Mouse (Mus musculus) cerebellum, adult 9-11 months (tissue): ENCODE measurements around the gene Tmem151b.

ENCODE experiments used
- DNase-seq: peaks from one replicate; pipeline ENCODE4 v3.0.0; 2022

Gene Tmem151b

GRCm38 (mm10) chr17:45582715-45583355 is 33.4 kb upstream of the Tmem151b start:
- DNase-seq, result no peak

GRCm38 (mm10) chr17:45582188-45582587 is 32.7 kb upstream of the Tmem151b start:
- DNase-seq, result no peak

- peak; percentile 78 for DNase-seq
Observed at GRCm38 (mm10) chr17:45581567-45581983, 32.1 kb upstream of the Tmem151b start.

- no peak for DNase-seq
Observed at GRCm38 (mm10) chr17:45580958-45581477, 31.5 kb upstream of the Tmem151b start.

DNA sequence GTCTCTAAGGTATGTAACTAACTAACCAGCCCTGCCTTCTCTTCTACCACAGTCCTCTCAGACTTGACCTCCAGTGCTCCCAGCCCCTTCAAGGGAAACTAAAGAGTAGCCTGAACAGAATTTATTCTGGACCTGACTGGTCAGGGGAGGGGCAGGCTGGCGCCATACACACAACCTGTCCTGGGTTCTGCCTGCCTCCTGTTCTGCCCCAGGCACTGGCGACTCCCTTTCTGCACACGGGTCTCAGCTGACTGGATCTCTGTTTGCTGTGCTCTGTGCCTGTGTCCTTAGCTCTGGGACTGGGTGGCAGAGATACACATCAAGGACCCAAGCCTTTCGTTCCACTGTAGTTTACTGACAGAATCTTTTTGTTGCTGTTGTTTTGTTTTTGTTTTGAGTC is 30.1 kb upstream of the Tmem151b start:
- no peak for DNase-seq

DNA sequence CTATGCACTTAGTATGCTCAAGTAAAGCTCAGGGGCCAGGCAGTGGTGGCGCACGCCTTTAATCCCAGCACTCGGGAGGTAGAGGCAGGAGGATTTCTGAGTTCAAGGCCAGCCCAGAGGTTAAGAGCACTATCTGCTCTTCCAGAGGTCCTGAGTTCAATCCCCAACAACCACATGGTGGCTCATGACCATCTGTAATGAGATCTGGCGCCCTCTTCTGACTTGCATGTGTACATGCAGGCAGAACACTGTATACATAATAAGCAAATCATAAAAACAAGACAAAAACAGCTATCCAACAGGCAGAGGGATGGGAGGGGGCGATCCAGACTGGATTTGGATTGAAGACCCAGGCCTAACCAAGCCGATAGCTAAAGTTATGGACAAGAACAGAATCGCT is 29.4 kb upstream of the Tmem151b start:
- no peak for DNase-seq

DNA sequence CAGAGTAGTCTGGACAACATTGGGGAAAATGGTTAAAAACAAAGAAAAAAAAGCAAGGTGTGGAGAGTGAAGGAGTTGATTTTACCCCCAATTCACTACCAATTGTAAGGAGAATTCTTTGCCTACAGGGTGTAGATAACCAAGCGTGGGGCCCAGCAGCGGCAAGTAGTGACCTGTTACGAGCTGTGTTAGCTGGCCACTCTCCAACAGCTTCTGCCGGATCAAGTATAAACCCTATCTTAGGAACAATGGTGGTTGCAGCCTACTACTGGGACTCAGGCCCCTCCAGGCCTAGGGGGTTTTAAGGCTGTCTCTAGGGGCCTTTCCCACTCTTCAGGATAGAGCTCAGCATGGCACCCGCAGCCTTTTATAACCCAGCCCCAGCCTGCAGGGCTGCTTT is 28.8 kb upstream of the Tmem151b start:
- DNase-seq, result no peak

GRCm38 (mm10) chr17:45575123-45575897 is 25.8 kb upstream of the Tmem151b start:
- peak; percentile 63 for DNase-seq

DNA sequence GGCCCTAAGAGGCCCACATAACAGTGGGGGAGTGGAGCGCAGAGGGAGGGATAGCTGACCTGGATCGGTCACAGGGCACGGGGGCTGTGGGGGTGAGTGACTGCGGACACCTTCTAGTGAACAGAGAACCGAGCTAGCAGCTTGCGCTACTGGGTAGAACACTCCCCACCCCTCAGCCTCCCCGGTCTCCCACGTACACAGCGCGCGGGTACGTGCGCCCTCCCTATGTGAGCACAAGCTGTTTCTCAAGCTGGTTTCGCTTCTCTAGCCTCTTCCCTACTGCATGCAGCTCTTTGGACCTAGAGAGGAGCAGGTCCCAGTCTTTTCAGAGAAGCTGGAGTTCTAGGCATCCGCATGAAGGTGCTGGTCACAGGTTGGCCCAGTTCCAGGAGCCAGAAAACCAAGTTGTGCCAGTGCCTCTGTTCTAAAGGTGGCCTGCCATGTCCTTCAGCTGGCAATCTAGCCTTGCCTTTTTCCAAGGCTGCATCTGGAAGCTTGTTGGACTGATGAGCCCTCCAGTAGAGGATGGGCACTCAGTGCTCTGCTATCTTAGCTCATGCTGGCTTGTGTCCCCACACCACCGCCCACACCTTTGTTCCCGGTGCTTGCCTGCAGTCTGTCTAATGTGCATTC is 24.8 kb upstream of the Tmem151b start:
- peak; percentile 93 for DNase-seq

- DNase-seq, result peak; percentile 95
Observed at GRCm38 (mm10) chr17:45573780-45574123, 24.3 kb upstream of the Tmem151b start.

DNA sequence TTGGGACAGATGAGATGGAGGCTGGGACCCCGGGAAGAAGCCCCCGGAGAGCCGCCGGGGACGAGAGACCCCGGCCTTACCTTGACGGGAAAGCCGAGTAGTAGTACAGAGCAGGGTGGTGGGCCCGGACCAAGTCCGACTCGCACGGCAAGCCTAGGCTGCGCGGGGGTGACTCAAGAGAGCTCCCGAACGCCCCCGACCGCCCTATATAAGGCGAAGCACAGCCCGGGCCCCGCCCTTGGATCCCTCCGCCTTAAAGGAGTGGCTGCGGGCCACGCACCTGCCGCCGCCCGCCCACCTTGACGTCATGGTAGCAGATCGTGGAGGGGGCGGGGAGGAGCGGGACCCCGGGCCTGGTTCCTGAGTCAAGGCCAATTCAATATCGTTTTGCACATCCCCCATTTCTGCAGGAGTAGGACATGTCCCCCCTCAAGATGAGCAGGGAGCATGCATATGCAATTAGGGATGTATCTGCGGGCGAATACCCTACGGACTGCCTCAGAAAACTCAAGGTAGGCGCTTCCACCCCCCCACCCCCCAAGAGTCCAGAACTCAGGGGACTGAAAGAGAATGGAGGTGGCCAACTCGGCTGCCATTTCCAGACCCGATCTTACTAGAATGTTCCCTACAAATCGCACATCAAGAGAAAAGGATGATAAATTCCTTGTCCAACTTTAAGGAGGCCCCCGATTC is 23.8 kb upstream of the Tmem151b start, which contains the start of gene Hsp90ab1:
Gene Hsp90ab1, minus strand, starts transcription at position 185 of the 693 bp plus-strand sequence.
- peak; percentile 98 for DNase-seq

GRCm38 (mm10) chr17:45572103-45573086 is 22.9 kb upstream of the Tmem151b start:
- peak; percentile 85 for DNase-seq

- DNase-seq, result no peak
Observed at GRCm38 (mm10) chr17:45569999-45570398, 20.5 kb upstream of the Tmem151b start.

DNA sequence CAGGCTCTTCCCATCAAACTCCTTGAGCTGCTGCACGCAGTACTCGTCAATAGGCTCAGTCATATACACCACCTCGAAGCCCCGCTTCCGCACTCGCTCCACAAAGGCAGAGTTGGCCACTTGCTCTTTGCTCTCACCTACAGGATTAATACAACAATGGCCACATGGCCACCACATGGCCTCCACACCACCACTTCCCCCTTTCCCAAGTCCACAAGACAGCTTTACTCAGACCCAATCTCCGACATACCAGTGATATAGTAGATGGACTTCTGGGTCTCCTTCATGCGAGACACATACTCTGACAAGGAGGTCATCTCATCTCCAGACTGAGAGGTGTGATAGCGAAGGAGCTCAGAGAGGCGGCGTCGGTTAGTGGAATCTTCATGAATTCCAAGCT is 19.5 kb upstream of the Tmem151b start:
- no peak for DNase-seq

GRCm38 (mm10) chr17:45567162-45567601 is 17.7 kb upstream of the Tmem151b start:
- no peak for DNase-seq

- DNase-seq, result peak; percentile 52
Observed at GRCm38 (mm10) chr17:45566360-45567161, 17.1 kb upstream of the Tmem151b start.

DNA sequence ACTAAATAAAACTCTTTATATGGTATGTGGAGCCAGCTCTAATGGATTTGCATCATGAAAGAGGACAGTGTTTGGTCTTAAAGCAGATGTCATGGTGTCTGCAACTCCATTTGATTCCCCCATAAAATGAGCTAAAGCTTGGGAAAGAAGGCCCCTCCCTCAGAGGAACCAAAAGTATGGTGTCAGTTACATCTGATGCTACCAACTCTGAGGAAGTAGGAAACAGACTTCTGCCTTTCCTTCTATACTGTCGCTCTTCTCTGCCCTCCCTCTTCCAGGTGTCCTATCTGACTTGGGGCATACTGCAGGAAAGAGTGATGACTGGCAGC is 16.5 kb upstream of the Tmem151b start:
- DNase-seq, result no peak

- no peak for DNase-seq
Observed at GRCm38 (mm10) chr17:45565103-45565502, 15.6 kb upstream of the Tmem151b start.

- peak; percentile 77 for DNase-seq
Observed at GRCm38 (mm10) chr17:45564531-45565084, 15.1 kb upstream of the Tmem151b start.

DNA sequence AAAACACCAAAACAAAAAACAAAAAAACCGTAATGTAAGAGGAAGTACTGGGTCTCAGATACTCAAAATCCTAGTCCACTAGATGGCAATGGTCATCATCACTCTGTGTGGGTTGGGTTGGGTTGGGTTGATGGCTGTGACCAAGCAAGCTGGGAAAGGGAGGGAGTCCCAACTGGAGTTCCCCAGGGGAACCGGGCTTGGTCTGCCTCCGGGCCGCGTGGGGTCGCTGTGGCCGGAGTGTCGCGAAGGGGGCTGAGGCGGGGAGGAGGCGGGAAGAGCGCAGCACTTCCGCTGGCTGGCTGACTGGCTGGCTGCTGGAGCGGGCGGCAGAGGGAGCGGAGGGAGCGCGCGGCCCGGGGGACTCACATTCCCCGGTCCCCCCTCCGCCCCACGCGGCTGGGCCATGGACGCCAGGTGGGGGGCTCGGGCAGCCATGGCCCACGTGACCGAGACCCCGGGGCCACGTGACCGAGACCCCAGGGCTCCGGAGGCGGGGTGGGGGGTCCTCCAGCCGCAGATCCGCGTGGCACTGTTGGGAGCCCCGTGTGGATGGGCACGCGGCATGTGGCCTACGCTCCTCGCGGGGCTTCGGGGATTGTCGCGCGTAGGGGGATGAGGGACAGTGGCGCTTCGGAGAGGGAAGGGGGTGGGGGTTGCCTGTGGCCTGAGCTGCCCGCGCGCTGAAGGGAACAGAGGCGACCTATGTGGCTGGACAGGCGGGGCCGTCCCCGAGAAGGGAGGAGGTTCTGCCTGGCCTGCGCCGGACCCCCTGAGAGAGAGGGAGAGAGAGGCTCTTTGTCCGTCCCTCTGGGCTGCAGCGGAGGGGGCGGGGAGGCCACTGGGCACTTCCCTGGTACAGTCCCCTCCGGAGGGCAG is 14.4 kb upstream of the Tmem151b start, which contains the start of gene Slc35b2:
Gene Slc35b2, plus strand, starts transcription at position 220 of the 876 bp plus-strand sequence.
- peak; percentile 95 for DNase-seq
